Mouse (Mus musculus) embryo, embryonic 9.5 days (tissue): ENCODE data around the gene Plek.

Source experiments
- DNase-seq: peaks from one replicate; pipeline ENCODE4 v3.0.0-alpha.2; 2017; ENCODE audit errors: extremely low spot score

The Plek gene

GRCm38 (mm10) chr11:17000353-17001334 is 51.5 kb downstream of the Plek start:
- no peak for DNase-seq

GRCm38 (mm10) chr11:16999933-17000332 is 52.2 kb downstream of the Plek start:
- no peak for DNase-seq

GRCm38 (mm10) chr11:16999387-16999786 is 52.8 kb downstream of the Plek start:
- no peak for DNase-seq

DNA sequence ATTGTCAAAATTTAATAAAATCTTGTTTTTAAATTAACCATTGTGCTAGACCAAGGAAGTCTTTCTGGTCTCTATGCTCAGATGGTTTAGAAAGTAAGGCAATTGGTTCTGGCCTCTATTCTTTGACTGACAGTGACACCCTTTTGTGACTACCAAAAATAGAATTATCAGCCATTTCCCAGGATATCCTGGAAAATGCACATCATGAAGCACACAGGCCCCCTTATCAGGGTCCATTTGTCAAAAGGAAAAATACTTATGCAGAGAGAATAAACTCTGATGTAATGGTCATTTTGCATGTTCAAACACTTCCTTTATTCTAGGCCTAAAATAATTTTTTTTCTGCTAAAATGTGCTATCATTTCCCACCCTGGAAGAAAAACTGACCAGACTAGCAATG is 54.7 kb downstream of the Plek start:
- no peak for DNase-seq

DNA sequence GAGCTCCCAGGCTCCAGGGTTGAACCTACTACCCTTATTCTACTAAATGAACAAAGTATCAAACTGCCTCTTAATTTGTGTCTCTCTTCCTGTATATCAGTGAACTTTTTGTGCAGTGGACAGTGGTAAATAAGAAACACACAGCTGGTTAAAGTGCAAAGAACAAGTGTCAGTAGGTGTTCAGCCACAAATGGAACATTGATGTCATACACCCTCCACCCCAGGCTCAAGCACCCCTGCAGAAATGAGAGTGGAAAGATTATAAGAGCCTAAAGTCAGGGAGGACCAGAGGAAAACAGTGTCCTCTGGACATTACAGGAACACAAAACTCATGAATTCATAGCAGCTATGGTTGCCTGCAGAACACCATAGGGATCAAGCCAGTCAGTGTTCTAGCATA is 55.4 kb downstream of the Plek start:
- DNase-seq = no peak

- DNase-seq = no peak
Measured at GRCm38 (mm10) chr11:16992880-16993279, 59.3 kb downstream of the Plek start.

DNA sequence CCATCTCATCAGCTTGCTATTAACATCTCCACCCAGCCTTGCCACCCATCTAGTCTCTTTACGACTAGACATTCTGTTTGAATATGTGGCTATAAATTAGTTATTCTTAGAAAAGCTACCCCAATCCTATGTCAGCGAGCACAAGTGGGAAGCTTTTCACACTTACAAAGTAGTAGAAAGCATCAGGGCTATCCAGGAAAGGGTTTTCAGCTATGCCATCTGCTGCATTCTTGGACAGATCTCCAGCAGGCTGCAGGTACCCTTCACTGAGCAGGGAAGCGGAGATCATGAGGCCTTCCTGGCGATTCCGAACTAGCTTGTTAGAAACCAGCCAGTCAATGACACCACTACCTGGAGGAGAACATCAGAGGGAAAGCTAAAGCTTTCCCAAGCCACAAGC is 62.3 kb downstream of the Plek start:
- DNase-seq = no peak

- no peak for DNase-seq
Measured at GRCm38 (mm10) chr11:16987745-16988328, 64.3 kb downstream of the Plek start.

DNA sequence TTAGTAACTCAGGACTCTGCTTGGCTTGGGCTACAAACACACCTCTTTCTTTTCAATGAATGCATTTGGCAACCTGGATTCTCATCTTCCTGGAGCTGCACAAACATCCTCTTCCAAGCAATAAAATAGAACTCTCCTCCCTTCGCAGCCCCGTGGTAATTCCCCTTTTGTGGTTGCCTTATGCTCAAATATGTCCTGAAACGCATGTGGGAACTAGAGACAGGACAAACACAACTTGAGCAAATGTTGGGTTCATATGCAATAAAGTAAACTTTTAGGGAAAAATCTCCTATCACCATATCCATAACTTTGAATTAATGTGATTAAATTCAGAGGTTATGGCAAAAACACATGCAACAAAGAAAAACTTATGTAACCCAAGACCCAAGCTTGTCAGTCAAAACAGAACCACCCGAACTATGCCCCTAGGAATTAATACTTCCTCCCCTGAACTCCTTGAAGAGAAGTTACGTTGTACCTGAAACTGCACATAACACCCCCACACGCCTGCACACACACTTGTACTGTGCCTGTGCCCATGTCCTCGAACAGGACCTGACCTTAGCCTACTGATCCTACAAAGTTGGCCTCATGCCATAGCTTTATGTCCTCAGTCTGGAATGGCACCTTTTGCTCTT is 65.5 kb downstream of the Plek start:
- no peak for DNase-seq

GRCm38 (mm10) chr11:16978161-16978707 is 73.9 kb downstream of the Plek start:
- DNase-seq = no peak

DNA sequence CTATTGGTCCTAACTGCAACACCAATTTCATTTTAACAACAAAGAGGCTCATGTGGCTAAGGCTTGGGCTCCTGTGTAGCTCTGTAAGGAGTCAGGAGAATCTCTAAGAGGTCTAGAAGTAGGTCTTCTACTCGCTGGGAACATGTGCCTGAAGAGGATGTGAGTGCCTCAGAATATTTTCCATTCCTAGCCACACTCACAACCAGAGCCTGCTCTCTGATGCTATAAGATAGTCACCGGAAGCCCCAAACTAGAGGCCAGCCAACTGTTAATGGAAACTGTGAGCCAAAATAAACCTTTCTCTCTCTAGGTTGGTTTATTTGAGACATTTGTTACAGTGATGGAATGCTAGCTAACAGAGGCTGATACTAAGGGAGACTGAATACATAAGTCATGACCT is 74.6 kb downstream of the Plek start:
- no peak for DNase-seq

DNA sequence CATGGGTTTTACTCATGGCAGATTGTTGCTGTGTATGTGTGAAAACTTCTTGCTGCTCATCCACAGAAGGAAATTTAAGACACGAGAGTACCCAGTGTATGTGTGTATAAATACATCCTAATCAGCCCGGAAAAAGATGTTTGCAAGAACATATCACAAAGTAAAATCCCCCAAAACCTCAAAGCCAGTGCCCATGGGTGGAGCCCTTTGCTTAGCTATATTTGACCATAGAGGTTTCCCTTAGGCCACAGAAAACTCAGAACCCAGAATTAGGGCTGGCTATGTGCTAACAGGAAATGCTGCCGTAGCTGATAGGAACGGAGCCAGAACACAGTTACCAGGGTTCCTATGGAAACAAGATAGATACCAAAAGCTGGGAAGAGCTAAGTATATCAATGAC is 75.2 kb downstream of the Plek start:
- DNase-seq = no peak

DNA sequence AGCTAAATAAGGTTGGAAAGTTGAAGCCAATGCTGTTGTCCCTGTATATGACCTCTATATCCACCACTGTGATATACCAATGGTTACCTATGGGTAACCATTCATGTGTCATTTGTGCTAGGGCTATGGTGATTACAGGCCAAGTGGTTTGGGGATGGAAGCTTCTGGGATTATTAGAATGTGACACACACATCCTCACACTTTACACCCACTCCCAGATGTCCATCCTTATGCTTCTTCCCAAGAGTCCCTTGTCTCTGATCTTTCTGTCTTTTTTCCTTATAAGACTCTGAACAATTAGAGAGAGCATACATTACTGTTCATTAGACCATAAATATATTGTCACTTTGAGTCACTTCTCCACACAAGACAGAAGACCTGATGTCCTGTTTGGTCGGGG is 79.1 kb downstream of the Plek start:
- no peak for DNase-seq

DNA sequence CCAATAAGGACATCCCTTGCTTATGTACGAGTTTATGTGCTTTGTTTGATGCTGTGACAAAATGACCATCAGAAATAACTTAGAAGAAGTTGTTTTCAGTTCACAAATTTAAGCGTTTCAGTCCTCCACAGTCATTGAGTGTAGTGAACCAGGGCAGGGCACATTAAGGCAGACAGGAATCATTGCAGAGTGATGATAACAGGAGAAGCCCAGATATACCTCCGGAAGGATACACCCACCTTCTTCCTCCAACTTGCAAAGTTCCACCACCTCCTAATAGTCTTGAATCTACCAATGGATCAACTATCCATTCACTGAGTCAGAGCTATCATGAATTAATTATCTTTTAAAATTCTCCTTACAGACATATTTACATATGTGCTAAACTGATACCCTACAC is 80.2 kb downstream of the Plek start:
- DNase-seq = no peak

- no peak for DNase-seq
Measured at GRCm38 (mm10) chr11:16969650-16970049, 82.5 kb downstream of the Plek start.

GRCm38 (mm10) chr11:16967806-16968205 is 84.4 kb downstream of the Plek start:
- no peak for DNase-seq

- no peak for DNase-seq
Measured at GRCm38 (mm10) chr11:16958520-16958919, 93.7 kb downstream of the Plek start.

- no peak for DNase-seq
Measured at GRCm38 (mm10) chr11:16957030-16957429, 95.2 kb downstream of the Plek start.

DNA sequence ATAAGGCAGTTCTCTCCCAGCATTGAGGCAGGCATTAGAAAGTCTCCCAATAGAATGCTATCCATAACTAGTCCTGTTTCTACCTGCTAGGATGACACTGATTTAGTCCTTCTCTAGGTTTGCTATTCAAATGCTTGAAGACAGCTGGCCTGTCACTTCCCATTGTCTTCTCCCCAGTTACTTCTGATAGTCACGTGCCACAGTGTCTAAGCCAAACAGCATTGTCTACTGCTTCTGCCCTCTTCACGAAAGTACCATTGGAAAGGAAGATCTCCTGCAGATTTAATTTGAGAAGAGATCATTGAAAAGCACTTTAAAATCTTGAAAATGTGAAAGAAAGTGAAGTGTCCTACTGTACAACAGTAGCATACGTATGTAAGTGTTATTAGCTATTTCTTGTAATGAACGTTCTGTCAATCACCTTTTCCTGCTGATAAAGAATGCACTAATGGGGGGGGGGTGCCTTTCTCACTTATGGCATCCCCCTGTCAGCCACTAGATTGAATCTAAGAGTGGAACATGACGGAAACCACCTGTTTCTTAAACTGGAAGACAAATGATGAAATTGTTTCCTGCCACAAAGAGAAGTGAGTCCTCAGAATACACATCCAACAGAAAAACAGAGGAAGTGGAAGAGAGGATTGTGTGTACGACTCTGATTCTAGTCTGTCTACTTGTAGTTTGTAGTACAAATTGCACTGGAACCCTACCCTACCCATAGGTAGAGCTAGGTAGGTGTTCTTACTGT is 95.9 kb downstream of the Plek start:
- no peak for DNase-seq

- no peak for DNase-seq
Measured at GRCm38 (mm10) chr11:16951761-16952010, 100.5 kb downstream of the Plek start.

DNA sequence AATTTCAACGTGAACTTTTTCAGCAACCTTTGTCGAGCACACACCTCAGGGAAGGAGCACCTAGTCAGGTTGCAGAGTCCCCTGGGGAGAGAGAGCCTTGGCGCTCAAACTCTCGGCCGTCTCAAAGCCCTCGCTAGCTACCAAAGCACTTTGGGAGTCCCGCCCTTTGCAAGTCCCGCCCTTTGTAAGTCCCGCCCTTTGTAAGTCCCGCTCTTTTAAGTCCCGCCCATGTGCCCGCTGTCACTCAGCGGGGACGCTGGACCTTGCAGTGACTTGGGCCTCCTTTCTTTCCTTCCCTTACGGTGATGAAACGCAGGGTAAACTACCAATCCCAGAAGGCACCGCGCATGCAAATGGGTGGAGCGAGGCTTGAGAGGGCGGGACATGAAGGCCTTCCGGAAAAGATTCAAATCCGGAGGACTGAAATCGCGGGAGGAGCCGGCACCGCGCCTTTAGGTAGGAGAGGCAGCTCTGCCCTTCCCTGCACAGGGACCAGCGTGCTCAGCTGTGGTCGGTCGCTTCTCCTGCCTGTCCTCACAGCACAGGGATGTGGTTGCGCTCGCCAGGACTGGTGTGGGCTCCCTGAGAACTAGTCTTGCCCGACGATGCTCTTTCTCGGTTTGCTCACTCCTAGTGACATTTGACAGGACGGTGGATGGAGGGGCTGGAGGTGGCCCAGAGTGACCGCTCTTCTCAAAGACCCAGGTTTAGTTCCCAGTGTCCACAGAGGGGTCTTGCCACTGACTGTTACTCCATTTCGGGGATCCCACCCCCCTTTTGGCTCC is 101.0 kb downstream of the Plek start, which contains the start of gene Fbxo48:
Fbxo48 (plus strand) TSS at position 400 of the 785 bp plus-strand sequence.
- peak; percentile 97 for DNase-seq
